Mouse (Mus musculus): ENCODE results near the gene Gstt3.
A peak's percentile ranks its signal among the peaks of the same experiment; 100 is the strongest.

The Gstt3 gene

GRCm38 (mm10) chr10:75780769-75781578 is at the start of gene Gstt3, which contains the start of gene Gm20441:
TSS of gene Gstt3 (minus strand) at chr10:75781414.
TSS of gene Gm20441 (minus strand) at chr10:75780954.
- DNase-seq (ENCODE audit: low spot score in 2 of 2): peak; percentile 9 to 21

- DNase-seq (ENCODE audit: low spot score in 2 of 2): no peak
These were observed 49.1 kb upstream of the Gstt3 start for GRCm38 (mm10) chr10:75830275-75830670.

GRCm38 (mm10) chr10:75829529-75830274 is 48.5 kb upstream of the Gstt3 start:
- DNase-seq (ENCODE audit: low spot score in 2 of 2): no peak

- no peak for DNase-seq (ENCODE audit: low spot score in 2 of 2)
These were observed 47.3 kb upstream of the Gstt3 start for GRCm38 (mm10) chr10:75828500-75828931.

- no peak for DNase-seq (ENCODE audit: low spot score in 2 of 2)
These were observed 46.6 kb upstream of the Gstt3 start for GRCm38 (mm10) chr10:75827668-75828360.

GRCm38 (mm10) chr10:75824530-75824929 is 43.3 kb upstream of the Gstt3 start:
- no peak for DNase-seq (ENCODE audit: low spot score in 2 of 2)

- no peak for DNase-seq (ENCODE audit: low spot score in 2 of 2)
These were observed 42.6 kb upstream of the Gstt3 start for GRCm38 (mm10) chr10:75823782-75824181.

- no peak for DNase-seq (ENCODE audit: low spot score in 2 of 2)
These were observed 41.2 kb upstream of the Gstt3 start, which contains the start of gene Gstt4 for GRCm38 (mm10) chr10:75822443-75822842. TSS of gene Gstt4 (minus strand) at chr10:75822543.

- no peak for DNase-seq (ENCODE audit: low spot score in 2 of 2)
These were observed 38.7 kb upstream of the Gstt3 start for GRCm38 (mm10) chr10:75819882-75820281.

- DNase-seq (ENCODE audit: low spot score in 2 of 2): no peak
These were observed 37.4 kb upstream of the Gstt3 start for GRCm38 (mm10) chr10:75818641-75819040.

- DNase-seq (ENCODE audit: low spot score in 2 of 2): no peak
These were observed 23.0 kb upstream of the Gstt3 start for GRCm38 (mm10) chr10:75804217-75804616.

- DNase-seq (ENCODE audit: low spot score in 2 of 2): no peak
These were observed 17.0 kb upstream of the Gstt3 start, which contains the start of gene Gstt1 for GRCm38 (mm10) chr10:75798176-75798696. TSS of gene Gstt1 (minus strand) at chr10:75798584.

GRCm38 (mm10) chr10:75797619-75798175 is 16.5 kb upstream of the Gstt3 start:
- peak; percentile 8 to 24 for DNase-seq (ENCODE audit: low spot score in 2 of 2)

GRCm38 (mm10) chr10:75796731-75797516 is 15.7 kb upstream of the Gstt3 start:
- no peak for DNase-seq (ENCODE audit: low spot score in 2 of 2)

- DNase-seq (ENCODE audit: low spot score in 2 of 2): no peak
These were observed 13.7 kb upstream of the Gstt3 start for GRCm38 (mm10) chr10:75794880-75795279.

GRCm38 (mm10) chr10:75790773-75791172 is 9.6 kb upstream of the Gstt3 start:
- no peak for DNase-seq (ENCODE audit: low spot score in 2 of 2)

GRCm38 (mm10) chr10:75789841-75790240 is 8.6 kb upstream of the Gstt3 start:
- DNase-seq (ENCODE audit: low spot score in 2 of 2): no peak

- DNase-seq (ENCODE audit: low spot score in 2 of 2): no peak
These were observed 8.0 kb upstream of the Gstt3 start for GRCm38 (mm10) chr10:75789081-75789735.

GRCm38 (mm10) chr10:75788277-75788676 is 7.1 kb upstream of the Gstt3 start:
- DNase-seq (ENCODE audit: low spot score in 2 of 2): no peak

GRCm38 (mm10) chr10:75785442-75785841 is 4.2 kb upstream of the Gstt3 start:
- no peak for DNase-seq (ENCODE audit: low spot score in 2 of 2)
